Mouse (Mus musculus) G1E (cell line): ENCODE measurements around the gene Prox2.

Experiments
- CTCF ChIP-seq: IDR thresholded peaks from 2 replicates; pipeline ENCODE4 v1.5.1; 2012; ENCODE audit warnings: low read depth, low read length, inconsistent platforms, mixed read lengths
- GATA1 ChIP-seq: IDR thresholded peaks from 2 replicates; pipeline ENCODE4 v1.6.1; 2012; ENCODE audit warnings: borderline replicate concordance, low read length, inconsistent platforms, mixed read lengths
- GATA2 ChIP-seq: IDR thresholded peaks from 2 replicates; pipeline ENCODE4 v1.6.1; 2012; ENCODE audit warnings: low read depth, low read length, inconsistent platforms, borderline replicate concordance
- TAL1 ChIP-seq: conservative IDR thresholded peaks from 2 replicates; pipeline ENCODE4 v1.6.1; 2012; ENCODE audit warnings: low read depth, low read length, inconsistent platforms, mixed read lengths

GRCm38 (mm10) chr12:85051218-85051617, 59.3 kb downstream of the Prox2 start:
- no peak for TF ChIP-seq CTCF
- TF ChIP-seq GATA2: no peak
- no peak for TF ChIP-seq GATA1
- no peak for TF ChIP-seq TAL1
